Mouse (Mus musculus): ENCODE results near the gene Mfsd13b.
"Not testable (repeated sequence)": the region's sequence is repeated elsewhere in the genome, so short reads cannot be mapped to it uniquely, and the experiment has no call there.

Mfsd13b gene

GRCm38 (mm10) chr7:120982200-120982841 is at the start of gene Mfsd13b, which contains the start of gene Cdr2:
Mfsd13b (plus strand) TSS chr7:120982509.
Cdr2 (minus strand) TSS chr7:120982312.
- peak; percentile 91 for DNase-seq (ENCODE audit: extremely low spot score, low spot score)

- no peak for DNase-seq (ENCODE audit: extremely low spot score, low spot score)
These were observed 49.2 kb upstream of the Mfsd13b start for GRCm38 (mm10) chr7:120933110-120933509.

GRCm38 (mm10) chr7:120933680-120934195 is 48.6 kb upstream of the Mfsd13b start:
- no peak for DNase-seq (ENCODE audit: extremely low spot score, low spot score)

GRCm38 (mm10) chr7:120934716-120935115 is 47.6 kb upstream of the Mfsd13b start:
- DNase-seq (ENCODE audit: extremely low spot score, low spot score), result peak; percentile 48

GRCm38 (mm10) chr7:120936522-120936921 is 45.8 kb upstream of the Mfsd13b start:
- DNase-seq (ENCODE audit: extremely low spot score, low spot score), result no peak

GRCm38 (mm10) chr7:120938206-120938605 is 44.1 kb upstream of the Mfsd13b start:
- DNase-seq (ENCODE audit: extremely low spot score, low spot score), result no peak

GRCm38 (mm10) chr7:120940343-120940742 is 42.0 kb upstream of the Mfsd13b start:
- DNase-seq (ENCODE audit: extremely low spot score, low spot score), result no peak

- DNase-seq (ENCODE audit: extremely low spot score, low spot score), result no peak
These were observed 41.1 kb upstream of the Mfsd13b start for GRCm38 (mm10) chr7:120941214-120941613.

- no peak for DNase-seq (ENCODE audit: extremely low spot score, low spot score)
These were observed 39.8 kb upstream of the Mfsd13b start for GRCm38 (mm10) chr7:120942506-120942905.

- DNase-seq (ENCODE audit: extremely low spot score, low spot score), result no peak
These were observed 38.3 kb upstream of the Mfsd13b start for GRCm38 (mm10) chr7:120943936-120944509.

- DNase-seq (ENCODE audit: extremely low spot score, low spot score), result not testable (repeated sequence)
These were observed 28.7 kb upstream of the Mfsd13b start for GRCm38 (mm10) chr7:120953591-120953990.

GRCm38 (mm10) chr7:120960116-120960515 is 22.2 kb upstream of the Mfsd13b start:
- DNase-seq (ENCODE audit: extremely low spot score, low spot score), result no peak

- DNase-seq (ENCODE audit: extremely low spot score, low spot score), result no peak
These were observed 21.7 kb upstream of the Mfsd13b start for GRCm38 (mm10) chr7:120960601-120961000.

GRCm38 (mm10) chr7:120961893-120962292 is 20.4 kb upstream of the Mfsd13b start:
- no peak for DNase-seq (ENCODE audit: extremely low spot score, low spot score)

GRCm38 (mm10) chr7:120963126-120963525 is 19.2 kb upstream of the Mfsd13b start:
- no peak for DNase-seq (ENCODE audit: extremely low spot score, low spot score)

GRCm38 (mm10) chr7:120969221-120969620 is 13.1 kb upstream of the Mfsd13b start:
- no peak for DNase-seq (ENCODE audit: extremely low spot score, low spot score)

- DNase-seq (ENCODE audit: extremely low spot score, low spot score), result no peak
These were observed 12.2 kb upstream of the Mfsd13b start for GRCm38 (mm10) chr7:120970112-120970511.

- not testable (repeated sequence) for DNase-seq (ENCODE audit: extremely low spot score, low spot score)
These were observed 9.8 kb upstream of the Mfsd13b start for GRCm38 (mm10) chr7:120972471-120972870.

GRCm38 (mm10) chr7:120974001-120974400 is 8.3 kb upstream of the Mfsd13b start:
- no peak for DNase-seq (ENCODE audit: extremely low spot score, low spot score)

GRCm38 (mm10) chr7:120977063-120977462 is 5.2 kb upstream of the Mfsd13b start:
- DNase-seq (ENCODE audit: extremely low spot score, low spot score), result no peak

- no peak for DNase-seq (ENCODE audit: extremely low spot score, low spot score)
These were observed 2.3 kb upstream of the Mfsd13b start for GRCm38 (mm10) chr7:120980041-120980440.

GRCm38 (mm10) chr7:120980931-120981924 is 1.1 kb upstream of the Mfsd13b start:
- peak; percentile 66 for DNase-seq (ENCODE audit: extremely low spot score, low spot score)
